Mouse (Mus musculus) midbrain, embryonic 12.5 days (tissue): Measurements from ENCODE around the gene Mthfd1l. TPM values are rescaled to one million over a fixed set of nuclear protein-coding genes. Genes with fewer than 3 reads are reported as not detected.

Experiments
- ATAC-seq: fragments of 200-750 bp; cut with Nextera tagmentation; 2 replicates; pipeline ENCODE4 v1.8.0; 2017; ENCODE audit warnings: low read depth, moderate TSS enrichment, moderate library complexity; ENCODE audit not compliant: low FRiP score
- H3K27ac ChIP-seq: fragments of 300-500 bp; sonication (generic); replicated peaks from 2 replicates; pipeline ENCODE4 v1.5.1; 2016; ENCODE audit warnings: mild to moderate bottlenecking
- H3K27me3 ChIP-seq: fragments of 300-500 bp; sonication (generic); 2 replicates; pipeline ENCODE4 v1.6.1; 2016; ENCODE audit warnings: mild to moderate bottlenecking
- H3K36me3 ChIP-seq: fragments of 300-500 bp; sonication (generic); 2 replicates; pipeline ENCODE4 v1.6.1; 2016
- H3K4me1 ChIP-seq: fragments of 300-500 bp; sonication (generic); 2 replicates; pipeline ENCODE4 v1.6.1; 2016
- H3K4me2 ChIP-seq: fragments of 300-500 bp; sonication (generic); replicated peaks from 2 replicates; pipeline ENCODE4 v1.6.1; 2016; ENCODE audit warnings: mild to moderate bottlenecking, moderate library complexity
- H3K4me3 ChIP-seq: fragments of 300-500 bp; sonication (generic); 2 replicates; pipeline ENCODE4 v1.5.1; 2016; ENCODE audit warnings: mild to moderate bottlenecking
- H3K9ac ChIP-seq: fragments of 300-500 bp; sonication (generic); replicated peaks from 2 replicates; pipeline ENCODE4 v1.6.1; 2016; ENCODE audit warnings: mild to moderate bottlenecking, moderate library complexity
- H3K9me3 ChIP-seq: fragments of 300-500 bp; sonication (generic); 2 replicates; pipeline ENCODE4 v1.6.1; 2016; ENCODE audit warnings: mild to moderate bottlenecking
- WGBS: fragments of 180-500 bp; shearing (Covaris S2); methylation state at CpG from one replicate; pipeline ENCODE4 v1.1.7; 2016; 5-methylcytosine and 5-hydroxymethylcytosine counted together
- polyA plus RNA-seq: library from polyadenylated mRNA; unstranded; fragments of >200 nt; fragmentation: Nextera tagmentation; extraction: Ambion mirVana; gene quantifications from 2 replicates; pipeline ENCODE4 v1.2.1, GENCODE M21; 2016

Mthfd1l gene
- polyA plus RNA-seq, 1 experiment from 2014 or later: 11.7 TPM

DNA sequence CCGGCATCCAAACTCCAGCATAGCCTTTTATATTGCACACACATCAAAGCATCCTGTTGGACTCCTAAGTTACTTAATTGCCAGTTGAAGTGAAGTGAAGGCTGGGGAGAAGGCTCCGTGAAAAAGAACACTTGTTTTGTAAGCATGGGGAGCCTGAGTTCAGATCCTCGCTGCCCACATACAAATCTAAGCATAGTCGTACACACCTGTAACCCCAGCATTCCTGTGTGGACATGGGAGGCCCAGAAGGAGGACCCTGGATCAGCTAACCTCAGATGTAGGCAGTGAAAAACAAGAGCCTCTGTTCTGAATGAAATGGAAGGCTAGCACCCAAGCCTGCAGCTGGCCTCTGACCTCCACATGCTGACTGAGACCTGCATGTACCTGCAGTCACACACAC lies 79.8 kb downstream of the Mthfd1l start:
- no peak for ATAC-seq
- no peak overlapping the region for H3K9ac ChIP-seq
- H3K27ac ChIP-seq: no peak overlapping the region
- H3K36me3 ChIP-seq: no peaks in the 10 kb centered on the region
- H3K4me3 ChIP-seq: no peak overlapping the region
- H3K4me2 ChIP-seq: no peak overlapping the region
- no peaks in the 10 kb centered on the region for H3K27me3 ChIP-seq
- no peaks in the 10 kb centered on the region for H3K9me3 ChIP-seq
- 91% methylated on average over 4 of the region's 4 CpGs for WGBS
- peaks cover 5% of the 10 kb centered on the region; the same call in 1 of the 2 replicates for H3K4me1 ChIP-seq

DNA sequence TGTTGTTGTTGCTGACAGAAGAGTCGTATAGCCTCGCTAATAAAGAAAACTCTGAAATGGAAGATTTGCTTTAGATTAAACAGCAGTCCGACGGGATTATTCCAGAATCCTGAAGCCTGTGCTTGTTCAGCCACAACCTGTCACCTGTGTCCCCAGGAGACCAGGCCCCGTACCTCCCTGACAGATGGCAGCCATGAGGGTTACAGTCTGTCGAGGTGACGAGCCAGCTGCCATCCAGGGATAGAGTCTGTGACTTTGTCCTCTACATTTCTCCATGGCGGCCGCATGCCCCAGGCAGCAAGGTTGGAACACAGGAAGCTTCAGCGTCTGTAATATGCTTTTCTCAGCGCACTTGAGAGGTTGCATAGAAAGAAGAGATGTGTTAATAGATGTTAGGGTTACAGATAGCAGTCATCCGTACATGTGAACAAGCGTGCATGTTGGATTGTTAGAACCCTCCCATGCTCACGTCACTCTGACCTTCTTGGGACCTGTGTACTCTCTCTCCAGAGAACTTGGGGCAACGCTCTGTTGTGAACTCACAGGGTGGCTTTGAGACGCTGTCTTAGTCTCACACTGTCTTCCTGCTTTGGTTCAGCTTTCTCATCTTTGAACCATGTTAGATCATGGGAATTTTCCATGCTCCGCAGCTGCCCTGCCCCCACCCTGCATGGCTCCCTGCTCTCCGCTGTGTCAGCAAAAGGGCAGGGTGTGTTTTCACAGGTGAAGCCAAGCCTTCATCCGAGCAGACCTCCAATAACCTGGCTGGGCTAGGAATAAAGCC lies 80.6 kb downstream of the Mthfd1l start:
- H3K27me3 ChIP-seq: no peaks in the 10 kb centered on the region
- no peaks in the 10 kb centered on the region for H3K36me3 ChIP-seq
- no peaks in the 10 kb centered on the region for H3K9me3 ChIP-seq
- ATAC-seq: no peak
- H3K27ac ChIP-seq: no peak overlapping the region
- WGBS: 82% methylated on average over 19 of the region's 19 CpGs
- H3K4me2 ChIP-seq: no peak overlapping the region
- no peak overlapping the region for H3K4me3 ChIP-seq
- peaks cover 5% of the 10 kb centered on the region; the same call in 1 of the 2 replicates for H3K4me1 ChIP-seq
- no peak overlapping the region for H3K9ac ChIP-seq

DNA sequence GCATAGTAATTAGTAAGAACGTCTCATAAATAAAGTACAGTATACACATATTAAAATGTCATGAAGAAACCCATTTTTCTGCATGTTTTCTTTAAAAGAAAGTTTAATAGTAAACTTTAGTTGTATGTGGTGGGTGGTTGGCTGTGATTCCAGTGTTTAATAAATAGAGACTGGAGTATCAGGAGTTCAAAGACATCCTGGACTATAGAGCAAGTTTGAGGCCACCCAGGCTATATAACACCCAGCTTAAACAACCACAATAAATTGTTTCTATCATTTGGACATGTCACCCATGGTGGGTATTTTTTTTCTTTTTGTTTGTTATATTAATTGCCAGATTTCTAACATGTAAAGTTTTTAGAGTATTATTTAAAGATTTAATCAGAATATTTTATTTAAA lies 81.7 kb downstream of the Mthfd1l start:
- no peak overlapping the region for H3K9ac ChIP-seq
- WGBS: 90% methylated on average over 1 of the region's 1 CpGs
- no peak overlapping the region for H3K4me2 ChIP-seq
- H3K36me3 ChIP-seq: no peaks in the 10 kb centered on the region
- no peak overlapping the region for H3K4me3 ChIP-seq
- H3K9me3 ChIP-seq: no peaks in the 10 kb centered on the region
- H3K27me3 ChIP-seq: no peaks in the 10 kb centered on the region
- H3K27ac ChIP-seq: no peak overlapping the region
- H3K4me1 ChIP-seq: peaks cover 5% of the 10 kb centered on the region; the same call in 1 of the 2 replicates
- no peak for ATAC-seq

DNA sequence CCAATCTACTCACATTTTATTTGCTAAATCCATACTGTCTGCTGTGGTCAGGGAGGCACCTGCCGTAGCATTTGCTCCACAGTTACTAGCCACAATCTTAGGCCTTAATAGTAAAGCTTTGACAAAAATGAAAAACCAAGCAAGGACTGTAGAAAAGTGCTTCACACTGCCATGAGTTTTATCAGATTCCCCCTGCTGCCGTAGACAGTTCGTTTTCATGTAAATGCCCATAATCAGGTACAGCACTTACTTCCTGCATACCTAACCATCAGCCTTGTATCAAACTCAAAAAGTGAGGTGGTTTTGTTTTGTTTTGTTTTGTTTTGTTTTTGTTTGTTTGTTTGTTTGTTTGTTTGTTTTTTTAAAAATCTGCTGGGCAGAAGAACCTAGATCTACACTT lies 84.5 kb downstream of the Mthfd1l start:
- no peak for ATAC-seq
- Histone ChIP-seq H3K4me3 (no peak overlapping the region), H3K4me2 (no peak overlapping the region), H3K9ac (no peak overlapping the region), H3K9me3 (no peaks in the 10 kb centered on the region), H3K27me3 (no peaks in the 10 kb centered on the region), H3K36me3 (no peaks in the 10 kb centered on the region), H3K27ac (no peak overlapping the region), H3K4me1 (peaks cover 5% of the 10 kb centered on the region; the same call in 1 of the 2 replicates)
- WGBS: 90% methylated on average over 3 of the region's 3 CpGs

DNA sequence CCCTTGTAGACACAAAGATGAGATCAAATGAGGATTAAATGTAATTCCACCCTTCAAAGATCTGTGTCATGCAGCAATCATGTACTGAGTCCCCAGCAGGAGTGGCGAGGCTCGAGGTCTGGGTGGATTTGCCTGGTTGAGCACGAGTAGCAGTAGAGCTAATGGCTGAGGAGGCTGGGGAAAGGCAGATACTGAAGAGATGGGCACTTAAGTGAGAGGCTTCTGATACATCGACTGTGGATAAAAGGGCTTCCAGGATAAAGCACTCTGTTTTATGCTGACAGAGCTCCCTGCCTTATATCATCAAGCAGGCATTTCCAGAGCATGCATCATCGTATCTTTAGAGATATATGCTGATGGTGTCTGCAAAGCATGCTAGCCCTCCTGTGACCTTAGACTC lies 84.9 kb downstream of the Mthfd1l start:
- no peaks in the 10 kb centered on the region for H3K27me3 ChIP-seq
- H3K27ac ChIP-seq: no peak overlapping the region
- peaks cover 5% of the 10 kb centered on the region; the same call in 1 of the 2 replicates for H3K4me1 ChIP-seq
- ATAC-seq: no peak
- no peaks in the 10 kb centered on the region for H3K36me3 ChIP-seq
- no peaks in the 10 kb centered on the region for H3K9me3 ChIP-seq
- H3K4me3 ChIP-seq: no peak overlapping the region
- 73% methylated on average over 5 of the region's 5 CpGs for WGBS
- no peak overlapping the region for H3K4me2 ChIP-seq
- no peak overlapping the region for H3K9ac ChIP-seq

DNA sequence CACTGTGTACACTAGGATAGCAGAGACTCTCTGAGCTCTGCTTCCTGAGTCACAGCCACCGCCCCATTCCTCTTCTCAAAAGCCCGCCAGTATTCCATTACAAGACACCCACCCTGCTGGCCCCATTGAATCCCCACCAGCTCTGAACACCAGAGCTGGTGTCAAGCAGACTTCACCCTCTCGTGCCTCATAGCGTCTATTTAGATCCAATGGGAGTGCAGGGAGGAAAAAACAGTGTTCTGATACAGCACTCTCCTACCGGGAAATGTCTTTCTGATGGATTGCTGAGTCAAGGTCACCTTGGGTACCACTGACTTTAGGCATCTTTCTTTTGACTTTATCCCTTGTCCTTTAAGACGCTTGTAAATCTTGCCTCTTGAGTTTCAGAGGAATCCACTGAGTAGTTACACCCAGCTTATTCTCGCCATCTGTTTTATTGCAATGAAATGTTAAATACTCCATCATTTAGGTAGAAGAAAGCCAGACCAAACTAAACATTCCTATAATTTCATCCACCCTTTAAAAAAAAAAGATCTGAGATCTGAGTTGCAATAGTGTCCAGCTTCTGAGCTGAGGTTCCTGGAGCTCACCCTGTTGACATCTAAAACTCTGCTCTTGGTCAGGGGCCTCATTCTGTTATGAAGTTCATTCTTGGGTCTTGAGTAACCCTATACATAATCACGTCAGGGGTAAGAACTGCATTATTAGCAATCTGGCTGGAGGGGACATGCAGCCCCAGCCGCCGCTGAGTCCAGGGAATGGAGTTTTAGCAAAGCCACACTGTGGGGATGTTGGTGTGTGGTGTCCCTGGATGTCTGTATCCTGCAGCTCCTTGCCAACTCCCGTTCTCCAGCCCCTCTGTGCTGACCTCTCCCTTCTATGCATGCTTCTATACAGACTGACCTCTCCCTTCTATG lies 88.4 kb downstream of the Mthfd1l start:
- no peaks in the 10 kb centered on the region for H3K9me3 ChIP-seq
- 84% methylated on average over 11 of the region's 11 CpGs for WGBS
- ATAC-seq: no peak
- no peaks in the 10 kb centered on the region for H3K27me3 ChIP-seq
- H3K36me3 ChIP-seq: no peaks in the 10 kb centered on the region
- H3K27ac ChIP-seq: no peak overlapping the region
- H3K4me2 ChIP-seq: no peak overlapping the region
- no peak overlapping the region for H3K4me3 ChIP-seq
- H3K4me1 ChIP-seq: no peaks in the 10 kb centered on the region
- no peak overlapping the region for H3K9ac ChIP-seq

DNA sequence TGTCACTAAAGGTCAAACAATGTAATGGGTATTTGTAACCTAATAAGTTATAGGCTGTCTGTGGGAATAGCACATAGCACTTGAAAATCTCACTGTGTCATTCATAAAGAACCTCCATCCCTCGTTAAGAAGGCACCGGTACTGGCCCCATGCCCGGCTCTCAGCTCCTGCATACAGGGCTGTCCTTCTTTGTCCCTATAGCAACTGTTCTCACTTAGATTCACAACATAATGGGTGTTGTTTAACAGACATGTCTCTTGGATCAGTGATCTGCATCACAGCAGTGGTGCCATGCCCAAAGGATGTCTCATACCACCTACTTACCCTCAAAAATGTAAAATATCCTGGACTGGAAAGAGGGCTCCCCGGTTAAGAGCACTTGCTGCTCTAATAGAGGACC lies 90.6 kb downstream of the Mthfd1l start:
- H3K36me3 ChIP-seq: no peaks in the 10 kb centered on the region
- no peak overlapping the region for H3K27ac ChIP-seq
- no peaks in the 10 kb centered on the region for H3K9me3 ChIP-seq
- no peaks in the 10 kb centered on the region for H3K4me1 ChIP-seq
- no peak overlapping the region for H3K4me2 ChIP-seq
- no peak for ATAC-seq
- H3K4me3 ChIP-seq: no peak overlapping the region
- no peaks in the 10 kb centered on the region for H3K27me3 ChIP-seq
- WGBS: 90% methylated on average over 4 of the region's 4 CpGs
- H3K9ac ChIP-seq: no peak overlapping the region

DNA sequence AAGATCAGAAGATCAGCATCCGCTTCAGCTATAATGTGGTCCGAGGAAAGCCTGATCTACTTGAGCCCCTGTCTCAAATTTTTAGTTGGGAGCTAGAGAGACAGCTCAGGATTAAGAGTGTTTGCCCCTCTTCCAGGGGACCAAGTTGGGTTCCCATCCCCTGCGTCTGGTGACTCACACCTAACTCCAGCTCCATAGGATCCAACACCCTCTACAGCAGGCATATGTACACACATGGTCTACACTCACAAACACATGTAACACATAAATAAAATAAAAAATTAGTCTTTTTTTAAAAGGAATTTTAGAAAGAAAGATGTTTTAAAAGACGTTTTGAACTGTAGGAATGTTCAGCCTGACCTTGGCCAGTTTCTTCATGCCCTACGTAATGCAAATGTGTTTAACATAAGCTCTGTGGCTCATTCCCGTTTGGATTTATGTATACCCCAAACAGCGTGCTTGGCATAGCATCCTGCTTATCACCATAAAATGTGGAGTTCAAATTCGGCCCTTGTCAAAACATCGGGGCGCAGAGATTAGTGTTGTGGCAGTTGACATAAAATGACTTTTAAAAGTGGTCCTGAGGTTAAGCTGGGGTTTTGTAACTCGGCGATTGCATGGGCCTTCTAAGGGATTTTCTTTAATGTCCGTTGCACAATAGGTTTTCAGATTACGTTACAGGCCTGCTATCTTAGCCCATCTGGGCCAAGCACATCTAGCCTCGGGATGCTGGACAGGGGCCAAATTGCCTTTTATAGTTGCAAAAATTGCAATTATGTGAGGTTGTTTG lies 92.6 kb downstream of the Mthfd1l start:
- H3K9ac ChIP-seq: no peak overlapping the region
- no peak overlapping the region for H3K27ac ChIP-seq
- H3K4me1 ChIP-seq: no peaks in the 10 kb centered on the region
- no peaks in the 10 kb centered on the region for H3K36me3 ChIP-seq
- no peaks in the 10 kb centered on the region for H3K9me3 ChIP-seq
- 75% methylated on average over 15 of the region's 15 CpGs for WGBS
- no peak overlapping the region for H3K4me2 ChIP-seq
- no peak overlapping the region for H3K4me3 ChIP-seq
- ATAC-seq: no peak
- no peaks in the 10 kb centered on the region for H3K27me3 ChIP-seq

DNA sequence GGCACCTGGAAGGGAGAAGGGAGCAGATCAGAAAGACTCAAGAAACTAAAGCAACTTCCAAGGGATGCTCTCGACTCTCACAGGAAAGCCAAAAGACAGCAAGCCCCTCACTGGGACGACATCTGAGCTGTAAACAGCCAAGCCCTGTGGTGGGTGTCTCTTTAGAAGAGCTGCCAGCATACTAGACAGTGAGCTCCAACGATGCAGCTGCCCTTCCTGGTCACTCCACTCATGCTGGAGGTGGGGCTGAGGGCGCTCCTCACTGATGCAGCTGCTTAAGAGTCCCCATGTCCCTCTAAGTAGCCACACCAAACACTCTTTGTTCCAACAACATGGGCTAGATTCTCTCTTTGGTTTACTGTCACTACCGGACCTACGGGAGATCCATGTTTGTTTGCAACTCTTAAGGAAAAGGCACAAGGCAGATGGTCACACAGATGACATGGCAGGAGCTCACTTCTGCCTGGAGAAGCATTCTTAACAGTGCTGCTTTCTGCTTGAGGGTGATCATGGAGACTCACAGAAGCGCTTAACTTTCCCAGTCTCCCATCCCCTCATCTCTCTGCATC lies 96.4 kb downstream of the Mthfd1l start:
- Histone ChIP-seq H3K9ac (no peak overlapping the region), H3K4me2 (no peak overlapping the region), H3K27ac (no peak overlapping the region), H3K36me3 (no peaks in the 10 kb centered on the region), H3K9me3 (no peaks in the 10 kb centered on the region), H3K27me3 (no peaks in the 10 kb centered on the region), H3K4me3 (no peak overlapping the region), H3K4me1 (no peaks in the 10 kb centered on the region)
- ATAC-seq: no peak
- WGBS: 88% methylated on average over 7 of the region's 7 CpGs

DNA sequence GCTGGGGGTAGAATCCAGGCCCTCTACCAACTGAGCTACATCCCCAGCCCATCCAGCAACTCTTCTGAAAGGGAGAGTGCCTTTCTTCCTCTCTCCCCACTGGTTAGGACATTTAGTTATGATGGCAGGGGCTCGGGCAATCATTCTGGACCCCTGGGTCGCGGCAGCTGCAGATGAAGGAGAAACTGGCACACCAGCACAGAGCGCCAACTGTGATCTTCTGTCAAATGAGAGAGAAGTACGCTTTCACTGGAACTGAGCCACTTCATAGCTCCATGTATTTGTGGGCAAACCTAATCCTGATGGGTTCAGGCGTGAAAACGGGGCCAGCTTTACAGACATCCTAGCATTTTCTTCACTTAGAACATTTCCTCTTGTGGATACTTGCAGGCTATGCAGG lies 97.1 kb downstream of the Mthfd1l start:
- Histone ChIP-seq H3K27ac (no peak overlapping the region), H3K9ac (no peak overlapping the region), H3K27me3 (no peaks in the 10 kb centered on the region), H3K36me3 (no peaks in the 10 kb centered on the region), H3K9me3 (no peaks in the 10 kb centered on the region), H3K4me3 (no peak overlapping the region), H3K4me2 (no peak overlapping the region), H3K4me1 (no peaks in the 10 kb centered on the region)
- no peak for ATAC-seq
- 96% methylated on average over 7 of the region's 7 CpGs for WGBS

DNA sequence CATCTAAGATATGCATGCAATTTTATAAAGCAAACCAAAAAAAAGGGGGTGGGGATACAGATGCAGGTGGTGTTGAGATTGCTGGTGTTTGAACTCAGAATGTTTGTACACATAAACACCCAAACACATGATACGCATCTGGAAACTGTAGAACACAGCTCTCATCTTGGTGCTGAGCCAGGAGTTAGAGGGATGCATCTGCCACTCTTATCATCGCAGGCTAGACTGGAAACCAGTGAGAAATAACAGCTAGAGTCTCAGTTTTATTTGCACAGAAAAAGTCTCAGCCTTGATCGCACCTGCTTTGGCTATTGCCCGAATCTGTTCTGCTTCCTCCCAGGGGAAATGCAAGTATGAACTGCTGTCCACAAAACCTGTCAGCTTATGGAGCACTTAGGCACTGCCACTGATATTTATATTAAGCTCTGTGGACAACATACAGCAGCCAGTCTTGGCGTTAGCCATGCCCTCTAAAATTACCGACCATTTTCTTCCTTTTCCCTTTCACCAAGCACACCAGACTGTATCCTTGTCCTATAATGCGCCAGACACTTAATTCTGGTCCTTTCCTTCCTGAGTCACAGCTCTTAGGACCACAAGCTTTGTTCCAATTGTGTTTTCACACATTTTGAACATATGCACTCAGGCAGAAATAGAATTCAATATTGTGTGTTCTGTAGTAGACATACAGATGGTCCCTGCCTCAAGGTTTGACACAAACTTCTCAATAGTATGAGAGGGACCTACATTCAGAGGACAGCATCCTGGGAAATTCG lies 98.3 kb downstream of the Mthfd1l start:
- no peak overlapping the region for H3K27ac ChIP-seq
- no peaks in the 10 kb centered on the region for H3K9me3 ChIP-seq
- H3K4me3 ChIP-seq: no peak overlapping the region
- no peaks in the 10 kb centered on the region for H3K27me3 ChIP-seq
- H3K4me1 ChIP-seq: no peaks in the 10 kb centered on the region
- ATAC-seq: no peak
- H3K4me2 ChIP-seq: no peak overlapping the region
- no peak overlapping the region for H3K9ac ChIP-seq
- WGBS: 90% methylated on average over 8 of the region's 8 CpGs
- no peaks in the 10 kb centered on the region for H3K36me3 ChIP-seq
